Mouse (Mus musculus): ENCODE results near the gene Kcna3. TPM values are rescaled to one million over a fixed set of nuclear protein-coding genes. Genes with fewer than 3 reads are reported as not detected.

Kcna3 gene
- polyA plus RNA-seq, 2 experiments: 0.51 to 0.58 TPM

GRCm38 (mm10) chr3:107084586-107084985 is 48.6 kb downstream of the Kcna3 start:
- DNase-seq (ENCODE audit: low read depth in 3 of 3, low spot score in 3 of 3): no peak
- Histone ChIP-seq H3K36me3 (replicated peaks; ENCODE audit: control insufficient read depth, insufficient read depth, low read depth) (no peaks in the 10 kb centered on the region), H3K4me3 (ENCODE audit: insufficient read depth in 1 of 2, low read depth in 2 of 2, low read length in 2 of 2) (no peak overlapping the region), H3K27ac (no peak overlapping the region), H3K4me2 (ENCODE audit: low read depth) (no peak overlapping the region), H3K27me3 (ENCODE audit: control insufficient read depth, insufficient read depth, low read length) (no peaks in the 10 kb centered on the region), H3K4me1 (replicated peaks; ENCODE audit: control insufficient read depth in 2 of 2, insufficient read depth in 2 of 2, low read length in 1 of 2) (no peaks in the 10 kb centered on the region), H3K9me3 (ENCODE audit: control insufficient read depth, low read length) (no peaks in the 10 kb centered on the region), H3K9ac (replicated peaks) (no peak overlapping the region)
- TF ChIP-seq EP300 (IDR thresholded peaks at IDR 0.05; ENCODE audit: low read depth) (no peak), CTCF (IDR thresholded peaks at IDR 0.05; ENCODE audit: low read depth) (no peak)
- no peak for ATAC-seq (ENCODE audit: insufficient read depth)
- WGBS (ENCODE audit: insufficient replicate concordance): 45% methylated on average over 3 of the region's 3 CpGs

GRCm38 (mm10) chr3:107087410-107087809 is 51.4 kb downstream of the Kcna3 start:
- DNase-seq (ENCODE audit: low read depth in 3 of 3, low spot score in 3 of 3) (no peak), ATAC-seq (ENCODE audit: insufficient read depth) (no peak)
- no peak overlapping the region for H3K27ac ChIP-seq
- no peak overlapping the region for H3K4me3 ChIP-seq (ENCODE audit: insufficient read depth in 1 of 2, low read depth in 2 of 2, low read length in 2 of 2)
- H3K4me2 ChIP-seq (ENCODE audit: low read depth): no peak overlapping the region
- TF ChIP-seq CTCF (IDR thresholded peaks at IDR 0.05; ENCODE audit: low read depth) (no peak), EP300 (IDR thresholded peaks at IDR 0.05; ENCODE audit: low read depth) (no peak)
- 69% methylated on average over 4 of the region's 4 CpGs for WGBS (ENCODE audit: insufficient replicate concordance)
- no peaks in the 10 kb centered on the region for H3K36me3 ChIP-seq (replicated peaks; ENCODE audit: control insufficient read depth, insufficient read depth, low read depth)
- no peak overlapping the region for H3K9ac ChIP-seq (replicated peaks)
- no peaks in the 10 kb centered on the region for H3K9me3 ChIP-seq (ENCODE audit: control insufficient read depth, low read length)
- no peaks in the 10 kb centered on the region for H3K4me1 ChIP-seq (replicated peaks; ENCODE audit: control insufficient read depth in 2 of 2, insufficient read depth in 2 of 2, low read length in 1 of 2)
- H3K27me3 ChIP-seq (ENCODE audit: control insufficient read depth, insufficient read depth, low read length): no peaks in the 10 kb centered on the region

Other genes with a start within 250 kb of the Kcna3 start
- 9.2 and 10.1 TPM in 2 replicates for gene Cd53, start 246.0 kb upstream of the Kcna3 start, polyA plus RNA-seq (2012; rRNA removed)
- gene Cd53, start 246.0 kb upstream of the Kcna3 start, polyA plus RNA-seq (2014; fragmentation: Nextera tagmentation; extraction: Ambion mirVana): 22.4 and 28.9 TPM in 2 replicates
- not detected in 2 replicates for gene Olfr266, start 209.9 kb upstream of the Kcna3 start, polyA plus RNA-seq (2012; rRNA removed)
- not detected in 2 replicates for gene Olfr266, start 209.9 kb upstream of the Kcna3 start, polyA plus RNA-seq (2014; fragmentation: Nextera tagmentation; extraction: Ambion mirVana)
- 0.12 and 0.15 TPM in 2 replicates for gene Kcna2, start 65.0 kb downstream of the Kcna3 start, polyA plus RNA-seq (2012; rRNA removed)
- 0.05 and 0.06 TPM in 2 replicates for gene Kcna2, start 65.0 kb downstream of the Kcna3 start, polyA plus RNA-seq (2014; fragmentation: Nextera tagmentation; extraction: Ambion mirVana)
- not detected in 2 replicates for gene Kcna10, start 146.9 kb downstream of the Kcna3 start, polyA plus RNA-seq (2012; rRNA removed)
- gene Kcna10, start 146.9 kb downstream of the Kcna3 start, polyA plus RNA-seq (2014; fragmentation: Nextera tagmentation; extraction: Ambion mirVana): not detected in 2 replicates
- gene Cym, start 185.6 kb downstream of the Kcna3 start, polyA plus RNA-seq (2012; rRNA removed): 0.05 and 0.08 TPM in 2 replicates
- gene Cym, start 185.6 kb downstream of the Kcna3 start, polyA plus RNA-seq (2014; fragmentation: Nextera tagmentation; extraction: Ambion mirVana): 0.20 TPM in 1 of 2 replicates, not detected in the other
- not detected in 2 replicates for gene A630076J17Rik, start 194.4 kb downstream of the Kcna3 start, polyA plus RNA-seq (2012; rRNA removed)
- 0.10 TPM in 1 of 2 replicates, not detected in the other for gene A630076J17Rik, start 194.4 kb downstream of the Kcna3 start, polyA plus RNA-seq (2014; fragmentation: Nextera tagmentation; extraction: Ambion mirVana)
- gene Prok1, start 203.5 kb downstream of the Kcna3 start, polyA plus RNA-seq (2012; rRNA removed): 0.01 and 0.03 TPM in 2 replicates
- not detected in 2 replicates for gene Prok1, start 203.5 kb downstream of the Kcna3 start, polyA plus RNA-seq (2014; fragmentation: Nextera tagmentation; extraction: Ambion mirVana)
- gene Lamtor5, start 242.7 kb downstream of the Kcna3 start, polyA plus RNA-seq (2012; rRNA removed): 41.3 and 44.7 TPM in 2 replicates
- gene Lamtor5, start 242.7 kb downstream of the Kcna3 start, polyA plus RNA-seq (2014; fragmentation: Nextera tagmentation; extraction: Ambion mirVana): 108 and 109 TPM in 2 replicates